Mouse (Mus musculus) liver, adult 2 months (tissue): ENCODE data around the gene Dync1i1. TPM values are rescaled to one million over a fixed set of nuclear protein-coding genes. Genes with fewer than 3 reads are reported as not detected.

Experiments used
- DNase-seq: peaks from one replicate; pipeline ENCODE4 v3.0.0-alpha.2; 2011; ENCODE audit warnings: low read depth, low spot score; ENCODE audit errors: extremely low read depth
- H3K27ac ChIP-seq: fragments of 200-500 bp; replicated peaks from 2 replicates; pipeline ENCODE4 v1.5.1; 2012; ENCODE audit warnings: low read depth, mild to moderate bottlenecking, control low read depth, inconsistent platforms, low read length; ENCODE audit not compliant: insufficient read depth
- H3K27me3 ChIP-seq: fragments of 200-500 bp; 2 replicates; pipeline ENCODE4 v1.6.1; 2012; ENCODE audit warnings: mild to moderate bottlenecking, moderate library complexity, low read length, inconsistent platforms; ENCODE audit not compliant: control insufficient read depth, insufficient read depth
- H3K36me3 ChIP-seq: fragments of 200-500 bp; 2 replicates; pipeline ENCODE4 v1.6.1; 2012; ENCODE audit warnings: low read length, inconsistent platforms; ENCODE audit not compliant: control insufficient read depth, insufficient read depth
- H3K4me1 ChIP-seq: fragments of 200-500 bp; 2 replicates; pipeline ENCODE4 v1.6.1; 2011; ENCODE audit warnings: low read length; ENCODE audit not compliant: control insufficient read depth, insufficient read depth
- H3K4me3 ChIP-seq: fragments of 200-500 bp; 2 replicates; pipeline ENCODE4 v1.5.1; 2011; ENCODE audit warnings: low read depth, mild to moderate bottlenecking, control low read depth, low read length, moderate library complexity; ENCODE audit not compliant: insufficient read depth
- H3K79me2 ChIP-seq: fragments of 200-500 bp; 2 replicates; pipeline ENCODE4 v1.6.1; 2012; ENCODE audit warnings: inconsistent platforms, mild to moderate bottlenecking, low read length, moderate library complexity; ENCODE audit not compliant: control insufficient read depth, insufficient read depth
- H3K9ac ChIP-seq: fragments of 200-500 bp; 2 replicates; pipeline ENCODE4 v1.6.1; 2012; ENCODE audit warnings: low read depth, mild to moderate bottlenecking, control low read depth, inconsistent platforms, low read length
- CTCF ChIP-seq: fragments of 200-500 bp; IDR thresholded peaks from 2 replicates; pipeline ENCODE4 v1.5.1; 2011; ENCODE audit warnings: low read depth, low read length, control low read depth
- POLR2A ChIP-seq: fragments of 200-500 bp; IDR thresholded peaks from 2 replicates; pipeline ENCODE4 v1.6.1; 2011; ENCODE audit warnings: low read length, control low read depth; ENCODE audit not compliant: insufficient read depth; ENCODE audit errors: extremely low read depth
- WGBS: fragments of 180-500 bp; shearing (Covaris S2); methylation state at CpG from one replicate; pipeline ENCODE4 v1.1.7; 2018; 5-methylcytosine and 5-hydroxymethylcytosine counted together
- polyA plus RNA-seq: library from polyadenylated mRNA; depleted of rRNA; stranded (reverse); fragments of >200 nt; gene quantifications from 2 replicates; pipeline ENCODE4 v1.2.3, GENCODE M21; 2012
- total RNA-seq: library from RNA; depleted of rRNA; stranded (reverse); fragments of >200 nt; gene quantifications from 2 replicates; pipeline ENCODE4 v1.2.3, GENCODE M21; 2014

The Dync1i1 gene
- total and polyA plus RNA-seq, 2 experiments = not detected

DNA sequence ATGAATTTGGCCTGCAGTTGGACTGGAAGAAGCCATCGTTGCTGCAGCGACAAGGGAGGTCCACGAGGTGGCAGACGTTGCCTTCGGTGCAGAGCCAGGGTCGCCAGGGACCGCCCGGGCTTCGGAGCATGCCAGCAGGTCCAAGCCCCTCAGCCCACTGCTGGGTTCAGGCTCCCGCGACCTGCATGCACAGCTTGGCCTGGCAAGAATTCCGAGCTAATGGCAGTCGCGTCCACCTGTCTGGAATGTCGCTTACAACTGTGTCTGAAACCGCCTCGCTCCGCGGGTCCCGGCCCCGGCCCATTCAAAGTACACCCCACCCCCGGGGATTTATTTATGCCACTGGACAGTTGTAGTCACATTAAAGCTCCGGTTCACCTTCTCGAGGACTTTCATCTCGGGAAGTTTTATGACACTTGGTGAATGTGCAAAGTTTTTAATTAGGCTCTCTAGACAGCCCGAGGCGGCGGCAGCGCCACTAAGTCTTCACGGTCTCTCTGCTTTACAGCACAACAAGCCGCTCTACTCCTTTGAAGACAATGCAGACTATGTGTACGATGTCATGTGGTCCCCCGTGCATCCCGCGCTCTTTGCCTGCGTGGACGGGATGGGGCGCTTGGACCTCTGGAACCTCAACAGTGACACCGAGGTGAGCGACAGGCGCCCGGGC is 280.5 kb downstream of the Dync1i1 start:
- Histone ChIP-seq H3K27me3 (no peaks in the 10 kb centered on the region), H3K36me3 (no peaks in the 10 kb centered on the region), H3K27ac (no peak overlapping the region), H3K4me1 (no peaks in the 10 kb centered on the region), H3K79me2 (no peaks in the 10 kb centered on the region), H3K9ac (peak overlapping the region; percentile 46), H3K4me3 (peak overlapping the region; percentile 65)
- DNase-seq = peak; percentile 29
- 6% methylated on average over 42 of the region's 42 CpGs for WGBS
- TF ChIP-seq POLR2A = no peak
- TF ChIP-seq CTCF = peak; percentile 93

DNA sequence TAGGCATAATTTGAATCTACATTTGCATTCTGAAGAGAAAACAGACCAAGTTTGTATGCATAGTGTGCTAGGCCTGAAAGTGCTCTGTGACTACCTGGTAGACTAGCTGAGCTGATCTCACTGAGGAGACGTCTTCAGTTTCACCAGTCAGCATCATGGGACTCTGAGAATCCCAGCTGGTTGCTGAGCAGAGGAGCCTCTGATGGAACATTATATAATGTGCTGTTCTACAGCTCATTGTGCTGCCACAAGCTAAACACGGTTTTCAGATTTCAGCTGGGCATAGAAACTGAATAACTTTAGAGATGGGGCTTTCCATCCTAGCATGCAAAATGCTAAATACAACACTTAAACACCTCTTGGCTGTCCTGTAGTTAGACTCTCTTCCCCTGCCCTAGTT is 285.9 kb downstream of the Dync1i1 start:
- Histone ChIP-seq H3K27ac (no peak overlapping the region), H3K27me3 (no peaks in the 10 kb centered on the region), H3K4me3 (no peak overlapping the region), H3K79me2 (no peaks in the 10 kb centered on the region), H3K4me1 (no peaks in the 10 kb centered on the region), H3K9ac (no peak overlapping the region), H3K36me3 (no peaks in the 10 kb centered on the region)
- TF ChIP-seq CTCF = no peak
- TF ChIP-seq POLR2A = no peak
- DNase-seq = no peak
- WGBS = 86% methylated on average over 2 of the region's 2 CpGs

DNA sequence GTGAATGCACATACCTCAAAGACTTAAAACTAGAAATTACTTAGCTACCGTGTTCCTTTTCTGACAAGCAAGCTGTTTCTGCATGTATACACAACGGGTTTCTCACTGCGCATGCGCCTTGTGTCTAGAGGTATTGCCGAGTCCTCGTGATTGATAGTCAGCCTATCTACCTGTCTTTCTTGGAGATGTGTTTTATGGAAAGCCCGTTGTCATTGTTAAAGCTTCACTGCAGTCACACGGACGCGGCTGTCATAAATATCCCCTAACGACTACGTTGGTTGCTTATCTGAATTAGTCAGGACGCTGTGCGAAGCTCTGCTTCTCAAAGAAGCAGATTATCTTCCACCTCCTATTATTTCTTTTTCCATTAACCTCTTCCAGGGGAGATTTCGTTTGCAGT is 290.2 kb downstream of the Dync1i1 start:
- Histone ChIP-seq H3K4me1 (no peaks in the 10 kb centered on the region), H3K27ac (no peak overlapping the region), H3K79me2 (no peaks in the 10 kb centered on the region), H3K9ac (no peak overlapping the region), H3K36me3 (no peaks in the 10 kb centered on the region), H3K4me3 (no peak overlapping the region), H3K27me3 (no peaks in the 10 kb centered on the region)
- TF ChIP-seq POLR2A (no peak), CTCF (no peak)
- DNase-seq = no peak
- 76% methylated on average over 15 of the region's 15 CpGs for WGBS

DNA sequence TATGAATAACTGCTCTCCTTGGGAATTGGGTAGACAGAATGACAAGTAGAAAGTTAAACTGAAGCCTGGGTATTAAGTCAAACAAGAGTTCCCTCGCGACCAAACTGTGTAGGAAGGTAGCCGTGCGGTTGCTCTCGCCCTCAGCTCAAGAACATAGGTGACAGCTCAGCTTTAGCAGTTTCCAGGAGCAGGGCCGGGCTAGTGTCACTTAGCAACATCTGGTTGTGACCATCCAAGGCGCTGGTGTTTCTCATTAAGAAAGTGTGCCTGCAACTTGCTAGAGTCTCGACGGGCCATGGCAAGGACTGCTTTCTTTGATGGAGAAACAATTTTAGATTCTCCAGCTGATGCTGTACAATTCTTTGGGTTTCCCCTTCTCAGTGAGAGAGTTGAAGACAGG is 291.5 kb downstream of the Dync1i1 start:
- TF ChIP-seq CTCF (no peak), POLR2A (no peak)
- WGBS = 74% methylated on average over 9 of the region's 9 CpGs
- no peaks in the 10 kb centered on the region for H3K36me3 ChIP-seq
- no peak overlapping the region for H3K9ac ChIP-seq
- no peaks in the 10 kb centered on the region for H3K4me1 ChIP-seq
- DNase-seq = no peak
- no peaks in the 10 kb centered on the region for H3K79me2 ChIP-seq
- H3K27me3 ChIP-seq = no peaks in the 10 kb centered on the region
- no peak overlapping the region for H3K27ac ChIP-seq
- no peak overlapping the region for H3K4me3 ChIP-seq

DNA sequence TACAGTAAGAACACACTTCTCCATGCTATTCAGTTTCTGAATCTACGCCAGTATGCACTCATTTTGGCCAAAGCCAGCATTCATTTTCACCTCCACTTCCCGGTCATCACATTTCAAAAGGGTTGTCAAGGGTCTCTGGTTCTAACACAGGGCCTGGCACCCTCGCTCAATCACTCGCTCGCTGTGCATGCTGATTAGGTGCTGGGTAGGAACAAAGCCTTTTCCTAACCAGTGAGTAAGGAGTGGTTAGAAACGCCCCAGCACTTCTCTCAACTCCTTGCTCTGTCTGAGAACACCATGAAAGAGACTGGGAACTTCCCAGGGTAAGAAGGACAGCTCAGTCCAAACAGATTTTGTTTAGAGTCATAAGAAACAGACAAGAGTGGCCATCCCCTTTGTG is 298.5 kb downstream of the Dync1i1 start:
- Histone ChIP-seq H3K4me3 (no peak overlapping the region), H3K27me3 (no peaks in the 10 kb centered on the region), H3K79me2 (no peaks in the 10 kb centered on the region), H3K4me1 (no peaks in the 10 kb centered on the region), H3K36me3 (no peaks in the 10 kb centered on the region), H3K27ac (no peak overlapping the region), H3K9ac (no peak overlapping the region)
- no peak for DNase-seq
- WGBS = 70% methylated on average over 6 of the region's 6 CpGs
- TF ChIP-seq POLR2A (no peak), CTCF (no peak)

DNA sequence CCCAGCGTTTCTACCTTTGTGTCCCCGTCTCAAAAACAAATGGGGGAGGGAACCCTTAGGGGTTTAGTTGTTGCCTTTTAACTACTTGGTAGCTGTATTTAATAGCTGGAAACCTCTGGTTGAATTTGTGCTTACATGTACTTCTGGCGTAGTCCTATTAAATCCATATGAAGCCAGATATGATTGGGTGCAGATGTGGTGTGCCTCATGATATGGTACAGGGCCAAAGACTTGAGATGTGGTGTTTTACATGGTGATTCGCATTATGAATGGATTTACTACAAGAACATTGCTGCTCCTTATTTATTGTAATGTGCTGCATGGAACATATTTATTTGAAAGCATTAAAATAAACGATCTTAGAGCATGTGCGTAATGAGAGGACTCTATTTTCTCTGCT is 302.2 kb downstream of the Dync1i1 start:
- Histone ChIP-seq H3K9ac (no peak overlapping the region), H3K4me3 (no peak overlapping the region), H3K27ac (no peak overlapping the region), H3K27me3 (no peaks in the 10 kb centered on the region), H3K36me3 (no peaks in the 10 kb centered on the region), H3K79me2 (no peaks in the 10 kb centered on the region), H3K4me1 (no peaks in the 10 kb centered on the region)
- no peak for DNase-seq
- WGBS = 93% methylated on average over 6 of the region's 6 CpGs
- TF ChIP-seq POLR2A (no peak), CTCF (no peak)
